Mouse (Mus musculus) mesoderm, embryonic 11.5 days (tissue): ENCODE measurements at regions not wholly inside any gene's neighbourhood (a gene's known extent, or its start where the extent isn't known, plus 50 kb on each side); places are given as distances from the start of the nearest gene placed in this dataset.
A peak's percentile ranks its signal among the peaks of the same experiment; 100 is the strongest.

Experiments used
- DNase-seq: peaks from one replicate; pipeline ENCODE4 v3.0.0-alpha.2; 2012; ENCODE audit warnings: low read depth, low spot score

DNA sequence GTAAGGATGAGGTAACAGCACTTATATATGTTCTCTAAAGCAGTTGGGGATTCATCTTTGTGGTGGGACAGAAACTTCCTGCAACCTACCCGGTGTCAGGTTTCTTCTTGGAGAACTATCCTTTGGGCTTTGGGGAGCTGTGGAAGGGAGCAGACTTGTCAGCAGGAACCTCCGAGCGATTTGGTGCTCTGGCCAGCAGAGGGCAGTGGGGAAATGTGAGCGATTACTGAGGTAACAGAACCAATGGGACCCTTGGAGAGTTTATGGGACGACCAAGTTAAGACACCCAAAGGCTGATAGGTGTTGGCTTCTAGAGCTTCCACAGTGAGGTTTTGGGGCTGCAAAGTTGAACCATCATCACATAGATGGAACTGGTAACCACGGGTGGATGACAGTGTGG, 160.6 kb upstream of the Kif2a start:
- DNase-seq = peak; percentile 68

DNA sequence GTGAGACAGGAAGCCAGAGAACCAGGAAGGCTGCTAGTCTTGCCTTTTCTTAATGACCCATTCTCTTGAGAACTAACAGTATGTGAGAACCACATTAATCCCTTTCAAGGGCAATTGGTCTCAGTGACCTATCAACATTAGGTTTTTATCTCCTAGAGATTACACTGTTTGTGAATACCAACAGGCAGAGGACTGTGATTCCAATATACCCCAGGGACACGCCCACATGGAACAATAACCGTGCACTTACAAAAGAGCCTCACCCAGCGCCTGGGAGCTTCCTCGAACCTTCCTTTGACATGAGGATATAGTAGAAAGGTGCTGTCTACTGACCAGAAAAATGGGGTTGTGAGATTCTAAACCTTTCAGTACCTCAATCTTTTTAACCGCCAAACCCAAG, 157.6 kb upstream of the Kif2a start:
- no peak for DNase-seq

DNA sequence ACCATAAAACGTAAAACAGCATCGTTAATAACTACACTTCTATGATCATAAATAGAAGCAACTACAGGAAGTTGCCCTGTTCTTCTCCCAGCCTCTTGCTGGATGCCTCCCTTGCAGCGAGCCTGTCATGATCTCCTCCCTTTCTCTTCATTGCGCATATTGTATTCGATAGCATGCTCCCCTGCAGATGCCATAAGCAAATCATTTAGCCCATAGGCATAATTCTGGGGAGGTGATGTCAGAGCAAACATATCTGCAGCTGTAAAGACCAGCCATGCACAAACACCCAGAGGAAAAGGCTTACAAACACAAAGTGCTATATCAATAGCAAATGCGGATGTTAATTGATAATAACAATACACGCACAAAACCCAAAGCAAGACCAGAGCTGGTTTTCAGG, 155.7 kb upstream of the Kif2a start:
- DNase-seq = no peak

DNA sequence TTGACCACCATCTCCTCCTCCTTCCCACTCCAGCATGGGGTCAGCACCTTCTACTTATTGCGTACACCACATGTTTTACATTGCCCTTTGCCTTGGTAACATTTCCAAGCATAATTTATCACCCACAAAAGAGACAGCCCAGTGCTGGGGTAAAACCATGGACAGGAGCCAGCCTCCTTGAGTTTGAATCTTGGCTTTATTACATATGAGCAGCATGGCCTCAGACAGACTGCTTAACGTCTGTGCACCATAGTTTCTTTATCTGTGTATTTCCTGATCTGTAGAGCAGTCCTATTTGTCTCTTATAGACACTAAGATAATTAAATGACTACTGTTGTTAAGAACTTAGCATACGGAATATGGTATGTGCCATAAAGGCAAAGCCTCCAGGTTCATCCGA, 154.0 kb upstream of the Kif2a start:
- peak; percentile 23 for DNase-seq

DNA sequence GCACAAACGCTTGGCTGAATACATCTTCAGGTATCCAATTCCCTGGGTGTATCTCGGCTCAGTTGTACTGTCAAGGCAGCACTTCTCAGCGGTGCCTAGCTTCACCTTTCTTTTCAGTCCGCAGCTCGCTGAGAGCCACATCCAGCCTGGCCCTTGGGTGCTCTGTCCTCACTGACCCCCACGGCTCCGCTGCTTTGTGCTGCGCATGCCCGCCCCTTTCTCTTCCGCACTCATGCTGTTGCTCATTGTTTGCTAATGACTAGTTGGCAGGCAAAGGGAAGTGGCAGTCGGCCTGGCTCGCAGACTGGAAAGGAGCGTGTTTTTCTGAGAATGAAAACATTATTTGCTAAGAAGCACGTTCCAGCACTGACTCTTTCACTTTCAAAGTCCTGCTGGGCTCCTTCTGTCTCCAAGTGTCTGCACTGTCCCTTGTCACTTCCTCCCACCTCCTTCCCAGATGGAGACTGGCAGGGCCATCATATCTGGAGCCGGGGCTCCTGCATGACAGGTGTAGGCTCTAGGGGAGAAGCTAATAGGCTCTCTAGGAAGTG, 146.7 kb upstream of the Kif2a start:
- peak; percentile 31 for DNase-seq

DNA sequence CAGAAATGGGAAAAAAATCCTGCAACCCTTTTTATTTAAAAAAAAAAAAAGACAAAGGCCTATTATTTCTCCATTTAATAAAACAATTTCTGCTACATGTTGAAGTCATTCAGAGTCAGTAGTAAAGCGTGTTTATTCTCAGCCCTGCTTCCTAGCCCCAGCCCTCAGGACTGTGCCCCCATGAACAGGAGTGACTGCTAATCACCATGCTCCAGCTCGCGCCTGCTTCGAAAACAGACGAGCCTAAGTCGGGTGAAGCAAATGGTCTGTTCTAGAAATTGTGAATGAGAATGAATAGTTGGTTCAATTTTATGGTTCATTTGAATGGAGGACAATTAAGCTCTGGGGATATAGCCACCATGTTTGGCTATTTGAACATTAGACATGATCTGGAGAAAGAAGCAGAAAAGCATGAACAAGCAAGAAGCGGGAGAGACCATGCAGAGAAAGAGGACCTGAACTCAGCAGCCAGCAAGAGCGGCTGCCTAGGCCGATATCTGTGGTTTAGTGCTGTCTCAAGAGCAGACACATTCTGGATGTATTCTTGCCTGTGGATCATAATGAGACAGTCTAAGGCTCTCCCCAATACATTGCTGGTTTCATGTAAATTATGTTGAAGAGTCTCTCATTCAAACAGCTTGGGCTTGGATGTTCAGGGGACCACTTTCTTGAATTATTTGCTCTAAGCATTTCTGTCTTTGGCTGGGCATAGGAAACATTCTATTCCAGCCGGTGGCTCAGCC, 146.1 kb upstream of the Kif2a start:
- no peak for DNase-seq

DNA sequence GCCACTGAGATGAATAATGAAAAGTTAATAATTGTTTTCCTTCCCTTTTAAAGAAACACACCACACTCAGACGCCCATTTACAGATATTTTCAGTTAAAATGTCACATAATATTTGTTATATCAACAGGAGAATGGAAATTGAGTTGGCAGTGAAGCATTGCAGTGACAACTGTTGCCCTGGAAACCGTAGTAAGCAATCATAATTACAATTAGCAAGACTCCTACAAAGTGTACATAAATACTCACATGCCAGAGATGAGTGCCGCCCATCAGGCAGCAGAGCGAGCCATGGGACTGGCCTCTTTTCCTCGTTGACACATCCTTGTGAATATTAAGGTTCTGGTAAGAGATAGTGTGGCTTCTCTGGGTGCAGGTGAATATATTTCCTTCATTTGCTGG, 129.6 kb upstream of the Kif2a start:
- no peak for DNase-seq

DNA sequence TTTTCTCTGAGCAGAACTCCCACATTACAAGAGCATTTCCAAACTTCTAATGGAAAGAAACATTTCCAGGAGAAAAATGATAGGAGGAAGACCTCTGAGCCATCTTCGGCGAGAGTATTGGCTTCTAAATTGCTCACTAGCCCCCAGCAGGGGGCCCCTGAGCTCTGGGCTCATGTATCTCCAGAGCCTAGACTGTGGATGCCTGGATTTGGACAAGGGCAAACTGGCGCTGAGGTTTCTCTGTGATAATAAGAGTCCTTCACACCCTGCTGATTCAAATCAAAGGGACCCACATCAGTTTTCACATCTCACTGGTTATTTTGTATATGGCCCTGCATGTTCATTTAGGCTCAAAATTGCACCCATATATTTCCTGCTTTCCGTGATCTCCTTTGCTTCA, 119.3 kb upstream of the Kif2a start:
- DNase-seq = no peak

DNA sequence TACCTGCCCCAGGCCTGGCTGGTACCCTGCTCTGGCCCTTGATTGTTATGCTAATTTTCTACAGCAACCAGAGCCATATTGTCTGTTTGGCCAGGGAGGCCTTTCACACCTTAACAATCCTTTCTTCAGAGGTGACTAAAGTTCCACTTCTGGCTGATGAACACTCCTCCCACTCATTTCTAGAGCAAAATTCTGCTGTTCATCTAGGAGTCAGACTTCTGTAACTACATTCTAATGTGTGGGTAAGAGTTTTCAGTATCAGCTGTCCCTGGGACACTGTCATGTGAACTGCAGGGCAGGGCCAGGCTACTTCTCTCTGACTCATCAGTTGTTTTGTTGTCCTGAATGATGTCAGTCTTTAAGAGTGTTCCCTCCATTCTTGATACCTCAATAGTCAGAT, 112.2 kb upstream of the Kif2a start:
- no peak for DNase-seq

DNA sequence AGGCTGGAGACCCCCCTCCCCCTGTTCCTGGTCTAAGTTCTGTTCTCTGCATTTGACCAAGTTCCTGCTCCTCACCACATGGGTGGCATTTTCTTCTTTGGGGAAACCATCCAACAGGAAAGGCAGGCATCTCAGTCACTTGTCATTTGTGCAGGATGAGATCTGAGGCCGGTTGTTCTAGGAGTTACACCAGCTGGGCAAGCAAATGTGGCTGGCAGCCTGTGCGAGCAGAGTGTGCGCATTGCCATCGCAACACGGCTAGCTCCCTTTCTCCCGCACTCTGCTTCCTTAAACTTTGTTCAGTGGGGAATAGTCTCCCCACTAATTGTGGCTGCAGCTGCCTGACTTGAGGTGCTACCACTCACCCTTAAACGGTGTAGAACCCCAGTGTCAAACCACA, 104.7 kb upstream of the Kif2a start:
- DNase-seq = no peak

DNA sequence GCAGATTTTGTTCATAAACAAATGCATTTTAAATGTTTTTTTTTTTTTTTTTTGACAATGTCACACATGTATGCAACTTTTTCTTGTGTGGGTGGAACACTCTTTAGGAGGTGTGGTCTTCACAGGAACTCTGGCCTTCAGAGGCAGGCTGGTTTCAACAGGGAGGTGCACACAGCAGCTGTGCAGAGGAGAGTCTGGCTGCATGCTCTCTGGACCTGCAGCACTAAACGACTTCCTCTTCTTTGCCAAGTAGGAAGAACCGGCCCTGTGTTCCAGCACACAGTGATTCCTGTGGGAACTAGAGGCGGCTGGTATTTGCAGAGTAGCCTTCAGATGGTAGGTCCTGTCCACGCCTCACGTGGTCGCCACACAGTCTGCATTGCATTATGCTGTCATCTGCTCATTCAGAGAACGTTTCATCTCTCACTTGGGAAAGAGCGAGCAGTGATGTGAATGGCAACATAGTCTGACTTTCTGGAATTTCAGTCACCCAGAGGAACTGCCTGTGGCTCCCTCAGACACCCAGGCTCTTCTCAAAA, 102.3 kb upstream of the Kif2a start:
- no peak for DNase-seq

DNA sequence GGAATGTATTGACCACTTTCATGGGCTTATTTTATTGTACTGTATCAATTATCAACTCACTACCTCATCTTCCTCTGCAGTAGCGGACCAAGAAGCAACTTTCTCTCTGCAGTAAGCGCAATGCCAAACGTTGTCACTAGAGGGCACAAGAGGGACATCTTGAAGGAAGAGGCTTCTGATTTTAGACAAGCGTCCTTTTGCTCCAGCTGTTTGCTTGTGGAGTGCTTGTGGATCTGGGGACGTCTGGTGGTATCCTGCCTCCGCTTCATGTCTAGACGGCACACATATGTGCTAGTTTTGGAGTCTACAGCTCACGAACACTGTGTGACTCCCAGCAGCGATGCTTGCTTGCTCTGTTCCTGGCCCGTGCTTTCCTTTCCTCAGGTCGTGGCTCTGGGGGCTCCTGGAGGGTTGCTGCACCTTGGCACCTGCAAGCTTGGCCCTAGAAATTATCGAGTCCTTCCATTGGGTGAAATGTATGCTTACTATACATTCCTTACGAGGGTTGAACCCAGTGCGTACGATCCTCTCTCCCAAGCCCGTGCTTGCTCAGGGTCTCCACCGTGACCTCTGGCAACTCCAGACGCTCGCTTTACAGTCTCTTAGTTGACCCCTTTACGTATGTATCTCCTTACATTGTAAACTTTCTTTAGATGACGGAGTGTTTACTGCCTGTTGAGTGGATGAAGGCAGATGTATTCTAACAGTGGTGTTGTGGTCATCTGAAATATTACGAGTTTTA, 92.2 kb upstream of the Kif2a start:
- DNase-seq = peak; percentile 90

DNA sequence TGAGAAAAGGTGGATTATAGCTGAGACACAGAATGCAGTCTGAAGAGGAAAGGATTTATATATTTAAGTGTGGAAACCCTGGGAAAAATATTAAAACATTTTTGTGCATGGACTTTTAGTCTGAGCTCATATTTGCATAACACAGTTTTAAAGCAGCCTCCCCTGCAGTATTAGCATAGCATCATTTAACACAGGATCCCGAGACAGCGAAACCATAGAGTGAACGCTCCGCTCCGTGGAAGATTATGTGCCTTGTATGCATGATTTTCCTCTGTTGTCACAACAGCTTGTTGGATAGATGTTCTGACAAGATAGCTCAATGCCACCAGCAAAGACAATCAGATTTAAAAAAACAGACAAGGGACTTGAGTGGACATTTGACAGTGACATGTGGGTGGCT, 86.1 kb upstream of the Kif2a start:
- no peak for DNase-seq

DNA sequence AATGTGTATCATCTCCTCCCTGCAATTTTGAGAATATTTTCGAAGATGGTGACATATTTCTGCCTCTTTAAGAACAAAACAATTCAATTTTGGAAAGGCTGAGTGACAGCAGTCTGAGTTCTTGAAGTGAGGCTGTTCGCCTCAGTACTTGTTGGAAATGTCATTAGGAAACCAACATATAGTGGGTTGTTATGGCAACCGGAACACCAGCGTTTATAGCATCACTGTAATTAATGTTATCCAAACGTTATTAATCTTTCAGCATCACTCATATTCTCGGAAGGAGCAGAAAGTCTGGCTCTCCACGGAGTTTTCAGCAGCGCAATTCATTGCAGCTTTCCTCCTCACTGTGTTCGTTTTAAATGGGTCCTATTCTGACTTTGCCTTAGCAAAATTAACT, 85.6 kb upstream of the Kif2a start:
- DNase-seq = no peak

DNA sequence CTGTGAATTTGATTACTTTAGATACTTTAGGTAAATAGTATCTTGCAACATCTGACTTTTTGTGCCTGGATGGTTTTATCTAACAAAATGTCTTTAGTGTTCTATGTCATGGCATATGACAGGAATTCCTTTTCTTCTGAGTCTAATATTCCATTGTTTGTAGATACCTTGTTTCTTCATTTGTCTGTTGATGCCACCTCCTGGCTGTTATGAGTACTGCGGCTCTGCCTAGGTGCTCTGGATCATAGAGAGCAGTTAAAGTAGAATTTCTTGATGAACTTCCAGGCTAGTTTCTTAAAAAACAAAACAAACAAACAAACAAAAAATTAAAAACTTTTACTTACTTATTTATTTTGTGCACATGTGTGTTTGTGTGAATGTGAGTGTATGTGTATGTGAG, 83.6 kb upstream of the Kif2a start:
- DNase-seq = no peak

DNA sequence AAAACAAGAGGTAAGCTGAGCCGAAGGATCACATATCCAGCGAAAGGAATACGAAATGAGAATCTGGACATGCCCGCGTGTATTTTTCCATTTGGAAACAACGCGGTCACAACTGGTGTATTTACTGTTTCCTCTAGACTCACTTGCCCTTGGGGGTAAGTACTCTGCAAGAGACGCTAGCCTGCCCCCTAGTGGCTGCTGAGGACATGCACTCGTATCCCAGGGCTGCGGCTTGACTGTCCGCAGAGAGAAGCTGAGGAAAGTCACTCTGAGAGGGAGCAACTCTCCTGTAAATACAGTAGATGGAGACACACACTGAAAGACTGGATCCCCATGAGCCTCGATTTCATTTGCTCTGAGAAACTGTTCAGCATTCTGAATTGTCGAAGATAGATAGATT, 79.7 kb upstream of the Kif2a start:
- peak; percentile 76 for DNase-seq

DNA sequence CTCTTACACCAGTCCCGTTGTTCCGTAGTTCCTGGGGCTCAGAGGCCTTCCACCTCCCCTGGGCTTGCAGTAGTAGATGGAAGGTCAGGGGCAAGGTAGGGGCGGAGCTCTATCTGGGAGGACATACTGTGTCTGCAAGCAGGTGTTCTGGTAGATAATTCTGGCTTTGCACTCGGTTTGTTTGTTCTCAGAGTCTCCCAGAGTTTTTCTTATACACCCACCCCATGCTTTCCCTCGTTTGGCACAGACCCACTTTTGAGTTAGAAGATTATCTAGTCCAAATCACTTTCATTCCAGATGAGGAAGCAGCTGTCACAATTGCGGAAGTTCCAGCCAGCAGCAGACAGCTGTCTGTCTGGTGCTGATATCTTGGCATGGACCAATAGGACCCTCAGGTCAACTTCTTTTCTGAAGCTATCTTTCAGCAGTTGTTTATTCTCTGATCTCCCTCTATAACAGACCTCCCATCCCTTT, 79.0 kb upstream of the Kif2a start:
- DNase-seq = no peak

DNA sequence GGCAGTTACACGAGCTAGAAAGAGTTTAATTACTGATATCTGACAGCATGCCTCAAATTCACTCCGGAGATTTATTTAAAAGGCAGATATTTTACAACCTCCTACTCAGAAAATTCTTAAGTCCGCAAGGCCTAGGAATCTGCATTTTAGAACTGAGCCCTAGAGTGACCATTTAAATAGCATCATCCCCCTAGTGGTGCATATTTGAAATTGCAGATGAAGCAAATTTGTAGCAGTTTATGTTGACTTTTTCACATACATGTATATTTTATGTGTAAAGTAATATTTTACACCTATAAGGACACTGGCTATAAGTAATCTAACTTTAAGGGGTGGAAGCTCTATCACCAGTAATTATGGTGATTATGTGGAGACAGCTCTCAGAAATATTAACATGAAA, 78.2 kb upstream of the Kif2a start:
- peak; percentile 16 for DNase-seq

DNA sequence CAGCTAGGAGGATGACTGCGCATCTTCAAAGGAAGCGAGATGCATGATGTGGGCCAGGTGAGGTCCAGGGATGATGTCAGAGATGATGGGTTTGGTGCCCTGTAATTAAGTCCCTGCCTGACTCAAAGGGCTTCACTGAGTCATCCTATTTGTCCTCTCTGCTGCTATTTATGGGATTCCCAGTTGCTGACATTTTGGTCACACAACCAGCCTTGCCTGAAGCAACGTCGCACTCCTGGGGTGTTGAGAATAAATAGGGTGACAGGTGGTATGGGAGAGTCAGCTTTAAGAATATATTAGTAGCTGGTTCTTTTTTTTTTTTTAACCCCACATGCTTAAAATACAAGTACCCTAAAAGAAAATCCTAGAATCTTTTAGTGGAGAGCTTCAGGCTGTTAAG, 75.1 kb upstream of the Kif2a start:
- DNase-seq = no peak

DNA sequence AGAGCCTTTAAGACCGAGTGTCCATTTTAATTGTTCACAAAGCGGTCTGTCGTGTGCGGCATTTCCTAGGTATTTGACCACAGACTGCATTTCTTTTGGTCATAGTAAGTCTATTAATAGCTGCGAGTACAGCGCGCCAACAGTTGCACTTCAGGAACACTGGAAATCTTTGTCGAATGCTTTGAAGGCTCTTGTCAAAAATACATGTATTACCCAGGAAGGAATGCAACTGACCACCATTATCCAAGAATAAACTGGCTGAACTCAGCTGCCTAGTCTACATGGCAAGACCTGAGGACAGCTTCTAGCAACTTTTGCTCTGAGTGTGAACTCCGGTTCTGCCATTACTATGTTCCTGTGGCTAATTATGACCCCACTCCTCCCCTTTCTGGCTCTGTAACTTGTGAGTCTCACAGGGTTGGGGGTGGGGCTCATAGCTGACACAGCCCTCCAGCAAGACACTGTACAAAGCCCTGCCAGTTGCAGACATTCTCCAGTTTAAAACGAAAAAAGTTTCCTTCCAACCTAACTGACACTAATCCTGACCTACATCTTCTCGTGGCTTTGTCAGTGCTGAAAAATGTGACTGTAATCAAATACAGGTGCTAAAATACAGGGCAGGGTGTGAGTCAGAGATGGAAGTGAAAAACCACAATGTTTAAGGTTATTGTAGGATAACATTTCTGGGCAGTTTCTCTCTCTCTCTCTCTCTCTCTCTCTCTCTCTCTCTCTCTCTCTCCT, 73.2 kb upstream of the Kif2a start:
- peak; percentile 9 for DNase-seq

DNA sequence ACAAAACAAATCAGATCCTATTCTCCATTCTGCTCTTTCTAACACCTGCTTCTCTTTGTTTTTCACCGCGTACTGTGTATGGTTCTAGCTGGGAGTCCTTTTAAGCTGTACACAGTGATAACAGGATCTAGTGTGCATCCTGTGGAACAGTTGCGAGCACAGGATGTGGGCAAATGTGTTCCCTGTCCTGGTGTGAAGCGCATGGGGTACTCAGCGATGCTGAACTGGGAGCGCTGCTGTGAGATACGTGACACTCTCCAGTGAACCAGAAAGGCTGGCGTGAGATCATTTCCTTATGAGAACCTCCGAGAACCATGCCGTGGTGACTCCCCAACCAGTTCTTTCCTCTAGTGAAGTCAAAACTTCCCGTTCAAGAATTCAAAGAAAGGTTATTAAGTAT, 72.6 kb upstream of the Kif2a start:
- DNase-seq = peak; percentile 24

DNA sequence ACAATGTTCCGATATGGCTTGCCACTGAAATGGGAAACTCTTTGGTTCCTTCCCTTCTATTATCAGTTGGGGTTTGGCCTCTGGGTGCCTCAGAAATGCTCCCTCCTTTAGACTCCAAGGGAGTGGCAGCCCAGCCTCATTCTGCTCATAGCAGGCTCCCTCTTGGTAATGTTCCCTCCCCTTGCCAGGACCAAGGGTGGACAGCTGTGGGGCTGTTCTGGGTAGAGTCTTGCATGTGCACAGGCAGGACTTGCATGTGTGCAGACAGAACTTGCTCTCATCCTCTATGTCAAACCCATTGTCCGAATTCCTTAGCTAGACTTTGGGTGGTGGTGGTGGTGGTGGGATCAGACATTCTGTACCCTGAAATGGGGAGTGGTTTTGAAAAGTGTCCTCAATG, 71.8 kb upstream of the Kif2a start:
- DNase-seq = no peak
